Mouse (Mus musculus) right cerebral cortex, postnatal 36 days (tissue): ENCODE data around the gene Rspry1.

Source experiments
- DNase-seq, 2 experiments: peaks; one replicate each; pipeline ENCODE4 v3.0.0; 2022; ENCODE audit warnings: low spot score in 2 of 2, mixed read lengths in 1 of 2

Rspry1 gene

GRCm38 (mm10) chr8:94684287-94684686, 82.5 kb downstream of the Rspry1 start:
- DNase-seq = no peak

GRCm38 (mm10) chr8:94685953-94686352, 84.2 kb downstream of the Rspry1 start:
- no peak for DNase-seq

GRCm38 (mm10) chr8:94694701-94695100, 93.0 kb downstream of the Rspry1 start:
- no peak for DNase-seq

GRCm38 (mm10) chr8:94695341-94695993, 93.7 kb downstream of the Rspry1 start:
- DNase-seq = no peak

GRCm38 (mm10) chr8:94695994-94696384, 94.3 kb downstream of the Rspry1 start, which contains the start of gene Pllp:
Gene Pllp (minus strand): TSS chr8:94696278.
- peak in 1 of 2 experiments; percentile 54 for DNase-seq

GRCm38 (mm10) chr8:94696566-94696965, 94.8 kb downstream of the Rspry1 start:
- no peak for DNase-seq

- no peak for DNase-seq
Measured at GRCm38 (mm10) chr8:94697956-94698355, 96.2 kb downstream of the Rspry1 start.

- no peak for DNase-seq
Measured at GRCm38 (mm10) chr8:94699366-94699765, 97.6 kb downstream of the Rspry1 start.

GRCm38 (mm10) chr8:94700421-94700935, 98.7 kb downstream of the Rspry1 start:
- DNase-seq = no peak

- DNase-seq = no peak
Measured at GRCm38 (mm10) chr8:94702156-94702555, 100.4 kb downstream of the Rspry1 start.

- DNase-seq = peak; percentile 79 to 80
Measured at GRCm38 (mm10) chr8:94702844-94703813, 101.4 kb downstream of the Rspry1 start.

GRCm38 (mm10) chr8:94703972-94704668, 102.4 kb downstream of the Rspry1 start:
- peak; percentile 95 for DNase-seq

- DNase-seq = no peak
Measured at GRCm38 (mm10) chr8:94704669-94704984, 102.9 kb downstream of the Rspry1 start.

GRCm38 (mm10) chr8:94705581-94706245, 104.0 kb downstream of the Rspry1 start:
- DNase-seq = no peak

- DNase-seq = no peak
Measured at GRCm38 (mm10) chr8:94706732-94707395, 105.1 kb downstream of the Rspry1 start.
